Mouse (Mus musculus) cerebellum, adult 8-10 months (tissue): ENCODE data around the gene Orc1.

Experiments used
- DNase-seq: peaks from one replicate; pipeline ENCODE4 v3.0.0; 2022

Orc1 gene

DNA sequence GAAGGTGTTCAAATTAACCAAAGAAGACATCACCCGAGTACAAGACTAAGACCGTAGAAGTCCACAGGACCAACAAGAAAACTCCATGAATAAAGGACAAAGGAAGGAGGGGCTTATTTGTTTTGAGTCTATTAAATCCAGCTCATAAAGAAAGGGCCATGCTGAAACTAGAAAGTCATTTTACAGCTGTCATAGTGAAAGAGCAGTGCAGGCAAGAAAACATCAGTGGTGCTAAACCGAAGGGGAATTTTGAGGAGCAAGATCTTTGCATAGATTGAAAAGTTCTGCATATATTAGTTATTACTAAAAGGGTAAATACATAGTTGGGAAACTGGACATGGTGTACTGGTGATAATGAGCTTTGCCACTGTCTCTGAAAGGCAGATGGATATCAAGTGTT is 58.5 kb downstream of the Orc1 start:
- no peak for DNase-seq

DNA sequence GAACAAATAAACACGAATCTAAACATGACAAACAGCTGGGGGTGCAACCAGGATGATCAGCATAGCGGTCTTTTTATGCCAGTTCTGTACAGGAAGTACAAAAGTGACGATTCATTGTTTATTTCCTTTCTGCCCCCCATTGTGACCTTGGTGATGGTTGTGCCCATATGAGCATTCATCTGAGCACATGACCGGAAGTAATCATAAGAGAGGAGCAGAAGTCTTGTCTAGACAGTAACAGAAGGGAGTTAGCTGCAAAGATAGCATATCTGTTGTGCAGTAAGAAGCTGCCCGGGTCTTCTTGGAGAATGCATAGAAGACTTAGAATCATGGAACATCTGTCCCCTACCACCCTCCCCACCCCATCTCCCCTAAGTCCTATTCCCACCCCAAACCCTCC is 59.5 kb downstream of the Orc1 start:
- no peak for DNase-seq

DNA sequence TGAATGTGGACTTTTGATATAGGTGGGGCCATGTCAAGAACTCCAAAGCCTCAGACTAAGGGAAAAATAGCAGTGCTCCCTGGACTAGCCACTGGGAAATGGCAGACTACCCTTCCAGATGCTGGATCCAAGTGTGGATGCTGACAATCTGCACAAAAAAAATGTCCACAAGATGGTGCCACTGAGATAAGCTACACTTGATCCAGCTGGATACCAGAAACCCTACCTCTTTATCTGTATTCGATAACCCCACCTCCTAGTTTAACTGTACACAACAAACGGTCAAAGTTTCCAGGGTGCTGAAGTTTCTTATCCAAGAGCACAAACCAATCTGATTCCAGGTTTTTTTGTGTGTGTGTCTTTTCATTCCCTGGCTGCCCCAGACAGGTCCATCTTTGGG is 85.2 kb downstream of the Orc1 start:
- DNase-seq, result no peak
